Mouse (Mus musculus) ES-Bruce4 (cell line): ENCODE data around the gene Adh1.

ENCODE experiments used
- CTCF ChIP-seq: IDR thresholded peaks from one replicate; pipeline ENCODE4 v1.8.1; 2011; ENCODE audit warnings: low read depth, low read length
- EP300 ChIP-seq: IDR thresholded peaks from 2 replicates; pipeline ENCODE4 v1.6.1; 2011; ENCODE audit warnings: low read depth, low read length; ENCODE audit not compliant: insufficient read depth
- POLR2A ChIP-seq: IDR thresholded peaks from one replicate; pipeline ENCODE4 v1.8.1; 2011; ENCODE audit warnings: low read length; ENCODE audit not compliant: insufficient read depth

GRCm38 (mm10) chr3:138225331-138225730 lies 35.5 kb upstream of the Adh1 start:
- TF ChIP-seq EP300 (no peak), CTCF (no peak), POLR2A (no peak)
